In genomic region chr8:104339983-104340232, GRCm38 (mm10) we compare ENCODE assay signal across 9 mouse cellular contexts. TPM values are rescaled to one million over a fixed set of nuclear protein-coding genes. Genes with fewer than 3 reads are reported as not detected.
DNase-seq lines count a peak whose midpoint lies in the region; ATAC-seq and TF ChIP-seq lines count a peak whose summit lies in the region.
"Had no signal": no experiment of that assay in that cellular context is flagged by ENCODE, and none has a peak within 500 bp of the region (broad histone marks: within the 10 kb centered on the region; RNA-seq: fewer than 3 reads in every experiment).

No protein-coding gene starts in this region.

- H3K4me1 ChIP-seq in kidney, postnatal 0 days (replicated peaks; ENCODE audit: insufficient read depth, low read length), result 0 out of 2 replicates have a peak, but pooled peaks cover 12% of the 10 kb centered on the region
- H3K4me1 ChIP-seq in embryonic facial prominence, embryonic 10.5 days, result peaks cover 29% of the 10 kb centered on the region
- 0 out of 2 replicates have a peak, but pooled peaks cover 3% of the 10 kb centered on the region for H3K4me1 ChIP-seq in hindbrain, embryonic 14.5 days (replicated peaks; ENCODE audit: control insufficient read depth, insufficient read depth, low read length)
- 0 out of 2 replicates have a peak, but pooled peaks cover 7% of the 10 kb centered on the region for H3K4me1 ChIP-seq in midbrain, embryonic 14.5 days (ENCODE audit: control insufficient read depth, insufficient read depth, low read length)

- H3K36me3 ChIP-seq in kidney, postnatal 0 days (ENCODE audit: insufficient read depth, low read length), result no peaks in the 10 kb centered on the region
- peaks cover 19% of the 10 kb centered on the region for H3K36me3 ChIP-seq in embryonic facial prominence, embryonic 10.5 days (replicated peaks)
- no peaks in the 10 kb centered on the region for H3K36me3 ChIP-seq in hindbrain, embryonic 14.5 days (replicated peaks; ENCODE audit: control insufficient read depth, insufficient read depth)
- no peaks in the 10 kb centered on the region for H3K36me3 ChIP-seq in midbrain, embryonic 14.5 days (ENCODE audit: control insufficient read depth, insufficient read depth, low read length)

- H3K27me3 ChIP-seq in kidney, postnatal 0 days (ENCODE audit: insufficient read depth, low read length), result no peaks in the 10 kb centered on the region
- no peaks in the 10 kb centered on the region for H3K27me3 ChIP-seq in embryonic facial prominence, embryonic 10.5 days (replicated peaks; ENCODE audit: low read depth, poor library complexity, severe bottlenecking)
- H3K27me3 ChIP-seq in hindbrain, embryonic 14.5 days (ENCODE audit: control insufficient read depth, insufficient read depth, low read length), result no peaks in the 10 kb centered on the region
- H3K27me3 ChIP-seq in midbrain, embryonic 14.5 days (ENCODE audit: control insufficient read depth, insufficient read depth, low read length), result no peaks in the 10 kb centered on the region

- DNase-seq in kidney, postnatal 0 days (ENCODE audit: low spot score), result no peak
- DNase-seq in kidney, postnatal 25 days, result no peak
- no peak for DNase-seq in embryonic facial prominence, embryonic 10.5 days (ENCODE audit: low spot score)
- DNase-seq in hindbrain, embryonic 14.5 days (ENCODE audit: low spot score), result no peak
- no peak for DNase-seq in midbrain, embryonic 14.5 days
- no peak for DNase-seq in gastrocnemius, postnatal 25 days
- no peak for DNase-seq in frontal cortex, adult 2 months (ENCODE audit: extremely low spot score in 1 of 2, low spot score in 1 of 2)
- DNase-seq in layer of hippocampus, postnatal 14 days (ENCODE audit: low spot score in 2 of 2), result no peak

- H3K4me3 ChIP-seq in kidney, postnatal 0 days (replicated peaks; ENCODE audit: low read depth, low read length), result peak overlapping the region; percentile 67
- H3K4me3 ChIP-seq in embryonic facial prominence, embryonic 10.5 days, result peak overlapping the region; percentile 82
- H3K4me3 ChIP-seq in hindbrain, embryonic 14.5 days (replicated peaks; ENCODE audit: low read length), result peak overlapping the region; percentile 49
- H3K4me3 ChIP-seq in midbrain, embryonic 14.5 days (replicated peaks; ENCODE audit: low read depth, low read length), result peak overlapping the region; percentile 50

- WGBS in kidney, postnatal 0 days, result 3% methylated on average over 6 of the region's 6 CpGs
- WGBS in embryonic facial prominence, embryonic 10.5 days, result under 1% methylated on average over 6 of the region's 6 CpGs
- 3% methylated on average over 6 of the region's 6 CpGs for WGBS in hindbrain, embryonic 14.5 days
- WGBS in midbrain, embryonic 14.5 days, result 1% methylated on average over 6 of the region's 6 CpGs

- H3K9me3 ChIP-seq in kidney, postnatal 0 days (replicated peaks; ENCODE audit: low read length), result no peaks in the 10 kb centered on the region
- no peaks in the 10 kb centered on the region for H3K9me3 ChIP-seq in embryonic facial prominence, embryonic 10.5 days
- H3K9me3 ChIP-seq in hindbrain, embryonic 14.5 days (ENCODE audit: control insufficient read depth, low read length), result no peaks in the 10 kb centered on the region
- H3K9me3 ChIP-seq in midbrain, embryonic 14.5 days (ENCODE audit: control insufficient read depth, low read length), result no peaks in the 10 kb centered on the region

- H3K9ac ChIP-seq in kidney, postnatal 0 days (ENCODE audit: low read depth, low read length), result peak overlapping the region; percentile 83
- peak overlapping the region; percentile 71 for H3K9ac ChIP-seq in hindbrain, embryonic 14.5 days
- peak overlapping the region; percentile 60 for H3K9ac ChIP-seq in midbrain, embryonic 14.5 days (replicated peaks; ENCODE audit: low read length)

- H3K4me2 ChIP-seq in kidney, postnatal 0 days (ENCODE audit: low read length), result peak overlapping the region; percentile 87
- H3K4me2 ChIP-seq in hindbrain, embryonic 14.5 days (replicated peaks), result peak overlapping the region; percentile 76
- H3K4me2 ChIP-seq in midbrain, embryonic 14.5 days (ENCODE audit: low read length), result peak overlapping the region; percentile 88

- H3K27ac ChIP-seq in kidney, postnatal 0 days, result peak overlapping the region; percentile 90; the same call in 1 of the 2 replicates
- H3K27ac ChIP-seq in embryonic facial prominence, embryonic 10.5 days (replicated peaks), result peak overlapping the region; percentile 95
- no peak overlapping the region for H3K27ac ChIP-seq in hindbrain, embryonic 14.5 days
- H3K27ac ChIP-seq in midbrain, embryonic 14.5 days (replicated peaks; ENCODE audit: low read depth, low read length), result no peak overlapping the region

- TF ChIP-seq CTCF in kidney, postnatal 0 days (IDR thresholded peaks at IDR 0.05; ENCODE audit: low read depth), result no peak

- ATAC-seq in kidney, postnatal 0 days (replicated peaks; ENCODE audit: low FRiP score, low read depth), result 0 out of 2 replicates have a peak, but pooled peaks have one; percentile 1
- ATAC-seq in hindbrain, embryonic 14.5 days (ENCODE audit: low FRiP score), result no peak
- ATAC-seq in midbrain, embryonic 14.5 days (ENCODE audit: low FRiP score, low TSS enrichment), result no peak; the same call in none of the 2 replicates

RNA-seq across cellular contexts. Expression of gene Cmtm3, which starts 0.7 kb away (rescaled TPM):
- 125 and 132 TPM in 2 replicates for polyA plus RNA-seq in kidney, postnatal 0 days (2015; fragmentation: Nextera tagmentation; extraction: Ambion mirVana)
- 93.4 and 105 TPM in 2 replicates for polyA plus RNA-seq in embryonic facial prominence, embryonic 10.5 days (2016; fragmentation: Nextera tagmentation; extraction: Ambion mirVana)
- 39.5 and 44.7 TPM in 2 replicates for polyA plus RNA-seq in hindbrain, embryonic 14.5 days (2014; fragmentation: Nextera tagmentation; extraction: Ambion mirVana)
- 28.6 and 36.9 TPM in 2 replicates for polyA plus RNA-seq in midbrain, embryonic 14.5 days (2014; fragmentation: Nextera tagmentation; extraction: Ambion mirVana)
- total RNA-seq in gastrocnemius, postnatal 25 days (2021), result 10 to 100 TPM in 1 of 2 experiments, 1 to 10 TPM in 1; 8.5 to 10.3 TPM
- 20.4 and 22.4 TPM in 2 replicates for polyA plus RNA-seq in frontal cortex, adult 2 months (2012; rRNA removed)
- 10 to 100 TPM; 22.2 to 24.5 TPM for total RNA-seq in layer of hippocampus, postnatal 14 days (2021)

RNA-seq across cellular contexts. Expression of gene Cmtm2b, which starts 17.9 kb away (rescaled TPM):
- polyA plus RNA-seq in kidney, postnatal 0 days (2015; fragmentation: Nextera tagmentation; extraction: Ambion mirVana), result not detected in 2 replicates
- polyA plus RNA-seq in embryonic facial prominence, embryonic 10.5 days (2016; fragmentation: Nextera tagmentation; extraction: Ambion mirVana), result not detected in 2 replicates
- polyA plus RNA-seq in hindbrain, embryonic 14.5 days (2014; fragmentation: Nextera tagmentation; extraction: Ambion mirVana), result not detected in 2 replicates
- not detected in 2 replicates for polyA plus RNA-seq in midbrain, embryonic 14.5 days (2014; fragmentation: Nextera tagmentation; extraction: Ambion mirVana)
- not detected for total RNA-seq in gastrocnemius, postnatal 25 days (2021)
- not detected in 2 replicates for polyA plus RNA-seq in frontal cortex, adult 2 months (2012; rRNA removed)
- not detected for total RNA-seq in layer of hippocampus, postnatal 14 days (2021)
- polyA plus RNA-seq: large intestine, adult 2 months had no signal

RNA-seq across cellular contexts. Expression of gene Gm11020, which starts 18.5 kb away (rescaled TPM):
- not detected in 2 replicates for polyA plus RNA-seq in kidney, postnatal 0 days (2015; fragmentation: Nextera tagmentation; extraction: Ambion mirVana)
- not detected in 2 replicates for polyA plus RNA-seq in embryonic facial prominence, embryonic 10.5 days (2016; fragmentation: Nextera tagmentation; extraction: Ambion mirVana)
- not detected in 2 replicates for polyA plus RNA-seq in hindbrain, embryonic 14.5 days (2014; fragmentation: Nextera tagmentation; extraction: Ambion mirVana)
- not detected in 2 replicates for polyA plus RNA-seq in midbrain, embryonic 14.5 days (2014; fragmentation: Nextera tagmentation; extraction: Ambion mirVana)
- total RNA-seq in gastrocnemius, postnatal 25 days (2021), result not detected
- not detected in 2 replicates for polyA plus RNA-seq in frontal cortex, adult 2 months (2012; rRNA removed)
- total RNA-seq in layer of hippocampus, postnatal 14 days (2021), result not detected
- polyA plus RNA-seq: large intestine, adult 2 months had no signal

RNA-seq across cellular contexts. Expression of gene Cmtm1, which starts 30.0 kb away (rescaled TPM):
- not detected in 2 replicates for polyA plus RNA-seq in kidney, postnatal 0 days (2015; fragmentation: Nextera tagmentation; extraction: Ambion mirVana)
- not detected in 2 replicates for polyA plus RNA-seq in embryonic facial prominence, embryonic 10.5 days (2016; fragmentation: Nextera tagmentation; extraction: Ambion mirVana)
- polyA plus RNA-seq in hindbrain, embryonic 14.5 days (2014; fragmentation: Nextera tagmentation; extraction: Ambion mirVana), result not detected in 2 replicates
- not detected in 2 replicates for polyA plus RNA-seq in midbrain, embryonic 14.5 days (2014; fragmentation: Nextera tagmentation; extraction: Ambion mirVana)
- not detected for total RNA-seq in gastrocnemius, postnatal 25 days (2021)
- not detected in 2 replicates for polyA plus RNA-seq in frontal cortex, adult 2 months (2012; rRNA removed)
- not detected for total RNA-seq in layer of hippocampus, postnatal 14 days (2021)
- polyA plus RNA-seq: large intestine, adult 2 months had no signal

RNA-seq across cellular contexts. Expression of gene Gm45711, which starts 30.0 kb away (rescaled TPM):
- polyA plus RNA-seq in kidney, postnatal 0 days (2015; fragmentation: Nextera tagmentation; extraction: Ambion mirVana), result not detected in 2 replicates
- polyA plus RNA-seq in embryonic facial prominence, embryonic 10.5 days (2016; fragmentation: Nextera tagmentation; extraction: Ambion mirVana), result not detected in 2 replicates
- polyA plus RNA-seq in hindbrain, embryonic 14.5 days (2014; fragmentation: Nextera tagmentation; extraction: Ambion mirVana), result not detected in 2 replicates
- polyA plus RNA-seq in midbrain, embryonic 14.5 days (2014; fragmentation: Nextera tagmentation; extraction: Ambion mirVana), result not detected in 2 replicates
- total RNA-seq in gastrocnemius, postnatal 25 days (2021), result not detected
- not detected in 2 replicates for polyA plus RNA-seq in frontal cortex, adult 2 months (2012; rRNA removed)
- not detected for total RNA-seq in layer of hippocampus, postnatal 14 days (2021)
- polyA plus RNA-seq: large intestine, adult 2 months had no signal

Comparison
In these comparisons a context has a peak if more than half of its experiments do, and no peak if none do; other contexts are left out.
1. H3K27ac ChIP-seq: peak in kidney, postnatal 0 days (single experiment) and embryonic facial prominence, embryonic 10.5 days (single experiment); none in hindbrain, embryonic 14.5 days (single experiment) and midbrain, embryonic 14.5 days (single experiment).
2. Peak in every context shown above with its lines, with median percentiles within 50 percentile points of each other: H3K4me2 ChIP-seq, H3K4me3 ChIP-seq and H3K9ac ChIP-seq.